Mouse (Mus musculus) midbrain, embryonic 15.5 days (tissue): ENCODE results near the gene Snapin. TPM values are rescaled to one million over a fixed set of nuclear protein-coding genes. Genes with fewer than 3 reads are reported as not detected.
A peak's percentile ranks its signal among the peaks of the same experiment; 100 is the strongest.

ENCODE experiments used
- ATAC-seq: fragments of 200-750 bp; cut with Nextera tagmentation; replicated peaks from 2 replicates; pipeline ENCODE4 v1.8.0; 2017; ENCODE audit warnings: moderate TSS enrichment
- H3K27ac ChIP-seq: fragments of 300-500 bp; sonication (generic); 2 replicates; pipeline ENCODE4 v1.5.1; 2015; ENCODE audit warnings: mild to moderate bottlenecking, inconsistent platforms
- H3K27me3 ChIP-seq: fragments of 300-500 bp; sonication (generic); replicated peaks from 2 replicates; pipeline ENCODE4 v1.6.1; 2015; ENCODE audit warnings: inconsistent platforms
- H3K36me3 ChIP-seq: fragments of 300-500 bp; sonication (generic); replicated peaks from 2 replicates; pipeline ENCODE4 v1.6.1; 2015; ENCODE audit warnings: inconsistent platforms
- H3K4me1 ChIP-seq: fragments of 300-500 bp; sonication (generic); 2 replicates; pipeline ENCODE4 v1.6.1; 2015; ENCODE audit warnings: inconsistent platforms
- H3K4me2 ChIP-seq: fragments of 300-500 bp; sonication (generic); 2 replicates; pipeline ENCODE4 v1.6.1; 2015; ENCODE audit warnings: inconsistent platforms, mild to moderate bottlenecking, moderate library complexity
- H3K4me3 ChIP-seq: fragments of 300-500 bp; sonication (generic); 2 replicates; pipeline ENCODE4 v1.5.1; 2015; ENCODE audit warnings: mild to moderate bottlenecking, inconsistent platforms
- H3K9ac ChIP-seq: fragments of 300-500 bp; sonication (generic); 2 replicates; pipeline ENCODE4 v1.6.1; 2015; ENCODE audit warnings: mild to moderate bottlenecking, inconsistent platforms
- H3K9me3 ChIP-seq: fragments of 300-500 bp; sonication (generic); 2 replicates; pipeline ENCODE4 v1.6.1; 2016; ENCODE audit warnings: inconsistent platforms
- WGBS: fragments of 180-500 bp; shearing (Covaris S2); methylation state at CpG from one replicate; pipeline ENCODE4 v1.1.7; 2015; ENCODE audit warnings: mixed read lengths; 5-methylcytosine and 5-hydroxymethylcytosine counted together
- polyA plus RNA-seq: library from polyadenylated mRNA; unstranded; fragments of >200 nt; fragmentation: Nextera tagmentation; extraction: Ambion mirVana; gene quantifications from 2 replicates; pipeline ENCODE4 v1.2.1, GENCODE M21; 2015

The Snapin gene
- polyA plus RNA-seq, 1 experiment from 2014 or later: 83.4 TPM

GRCm38 (mm10) chr3:90495850-90496525, 5.2 kb upstream of the Snapin start:
- ATAC-seq: no peak
- H3K27ac ChIP-seq: no peak overlapping the region
- no peaks in the 10 kb centered on the region for H3K27me3 ChIP-seq
- no peaks in the 10 kb centered on the region for H3K4me1 ChIP-seq
- no peak overlapping the region for H3K4me3 ChIP-seq
- no peak overlapping the region for H3K9ac ChIP-seq
- H3K4me2 ChIP-seq: no peak overlapping the region
- H3K9me3 ChIP-seq: no peaks in the 10 kb centered on the region
- WGBS: 93% methylated on average over 7 of the region's 7 CpGs
- H3K36me3 ChIP-seq: peaks cover 33% of the 10 kb centered on the region

GRCm38 (mm10) chr3:90493831-90494540, 3.2 kb upstream of the Snapin start:
- Histone ChIP-seq H3K4me2 (no peak overlapping the region), H3K4me3 (no peak overlapping the region), H3K27me3 (no peaks in the 10 kb centered on the region), H3K27ac (no peak overlapping the region), H3K4me1 (peaks cover 7% of the 10 kb centered on the region), H3K9me3 (no peaks in the 10 kb centered on the region), H3K36me3 (peaks cover 22% of the 10 kb centered on the region; the same call in 1 of the 2 replicates), H3K9ac (no peak overlapping the region)
- ATAC-seq: no peak
- 66% methylated on average over 4 of the region's 4 CpGs for WGBS

- WGBS: 44% methylated on average over 2 of the region's 2 CpGs
- no peaks in the 10 kb centered on the region for H3K27me3 ChIP-seq
- no peak overlapping the region for H3K9ac ChIP-seq
- H3K4me3 ChIP-seq: no peak overlapping the region
- peaks cover 7% of the 10 kb centered on the region for H3K4me1 ChIP-seq
- ATAC-seq: peak; percentile 27; the same call in 1 of the 2 replicates
- H3K9me3 ChIP-seq: no peaks in the 10 kb centered on the region
- H3K4me2 ChIP-seq: no peak overlapping the region
- no peak overlapping the region for H3K27ac ChIP-seq
- H3K36me3 ChIP-seq: peaks cover 23% of the 10 kb centered on the region
These were observed 517 bp upstream of the Snapin start for GRCm38 (mm10) chr3:90491350-90491749.

- WGBS: 88% methylated on average over 6 of the region's 6 CpGs
- Histone ChIP-seq H3K4me1 (peaks cover 7% of the 10 kb centered on the region), H3K9ac (no peak overlapping the region), H3K27ac (no peak overlapping the region), H3K27me3 (no peaks in the 10 kb centered on the region), H3K4me3 (no peak overlapping the region), H3K4me2 (no peak overlapping the region), H3K36me3 (peaks cover 41% of the 10 kb centered on the region), H3K9me3 (no peaks in the 10 kb centered on the region)
- no peak for ATAC-seq
These were observed 2.3 kb downstream of the Snapin start for GRCm38 (mm10) chr3:90488576-90488975.

GRCm38 (mm10) chr3:90486998-90487397, 3.8 kb downstream of the Snapin start:
- Histone ChIP-seq H3K27me3 (no peaks in the 10 kb centered on the region), H3K4me1 (peaks cover 7% of the 10 kb centered on the region), H3K27ac (no peak overlapping the region), H3K36me3 (peaks cover 54% of the 10 kb centered on the region), H3K4me3 (no peak overlapping the region), H3K9me3 (no peaks in the 10 kb centered on the region), H3K9ac (no peak overlapping the region), H3K4me2 (no peak overlapping the region)
- WGBS: 83% methylated on average over 5 of the region's 5 CpGs
- no peak for ATAC-seq

- peaks cover 17% of the 10 kb centered on the region; the same call in 1 of the 2 replicates for H3K36me3 ChIP-seq
- H3K9me3 ChIP-seq: no peaks in the 10 kb centered on the region
- H3K4me1 ChIP-seq: peaks cover 14% of the 10 kb centered on the region
- peak; percentile 99 for ATAC-seq
- peak within 1 kb of the TSS; percentile 54 for H3K4me2 ChIP-seq
- peak within 1 kb of the TSS; percentile 94 for H3K27ac ChIP-seq
- no peaks in the 10 kb centered on the region for H3K27me3 ChIP-seq
- under 1% methylated on average over 45 of the region's 45 CpGs for WGBS
- H3K4me3 ChIP-seq: peak within 1 kb of the TSS; percentile 85
- peak within 1 kb of the TSS; percentile 90 for H3K9ac ChIP-seq
These were observed 14.8 kb downstream of the Snapin start, which contains the start of gene Ilf2 for GRCm38 (mm10) chr3:90475831-90476611. Gene Ilf2, plus strand, starts transcription at chr3:90476126.

- peak overlapping the region; percentile 42 for H3K4me2 ChIP-seq
- peak; percentile 53 for ATAC-seq
- no peaks in the 10 kb centered on the region for H3K27me3 ChIP-seq
- peaks cover 14% of the 10 kb centered on the region for H3K4me1 ChIP-seq
- H3K36me3 ChIP-seq: peaks cover 10% of the 10 kb centered on the region; the same call in 1 of the 2 replicates
- H3K9ac ChIP-seq: no peak overlapping the region
- H3K27ac ChIP-seq: no peak overlapping the region
- peak overlapping the region; percentile 32 for H3K4me3 ChIP-seq
- 40% methylated on average over 16 of the region's 16 CpGs for WGBS
- no peaks in the 10 kb centered on the region for H3K9me3 ChIP-seq
These were observed 15.5 kb downstream of the Snapin start for GRCm38 (mm10) chr3:90475151-90475830.

GRCm38 (mm10) chr3:90472213-90472612, 18.6 kb downstream of the Snapin start:
- no peak for ATAC-seq
- 33% methylated on average over 3 of the region's 3 CpGs for WGBS
- Histone ChIP-seq H3K36me3 (no peaks in the 10 kb centered on the region), H3K27ac (no peak overlapping the region), H3K4me3 (no peak overlapping the region), H3K27me3 (no peaks in the 10 kb centered on the region), H3K4me2 (no peak overlapping the region), H3K9me3 (no peaks in the 10 kb centered on the region), H3K4me1 (peaks cover 8% of the 10 kb centered on the region), H3K9ac (no peak overlapping the region)

GRCm38 (mm10) chr3:90467618-90468300, 23.1 kb downstream of the Snapin start:
- Histone ChIP-seq H3K9ac (no peak overlapping the region), H3K36me3 (no peaks in the 10 kb centered on the region), H3K4me1 (peaks cover 15% of the 10 kb centered on the region), H3K9me3 (no peaks in the 10 kb centered on the region), H3K27ac (no peak overlapping the region), H3K27me3 (peaks cover 36% of the 10 kb centered on the region), H3K4me2 (no peak overlapping the region), H3K4me3 (no peak overlapping the region)
- WGBS: 93% methylated on average over 10 of the region's 10 CpGs
- no peak for ATAC-seq

- Histone ChIP-seq H3K4me1 (peaks cover 15% of the 10 kb centered on the region), H3K9ac (peak overlapping the region; percentile 33), H3K36me3 (no peaks in the 10 kb centered on the region), H3K9me3 (no peaks in the 10 kb centered on the region), H3K4me2 (peak overlapping the region; percentile 96), H3K27ac (no peak overlapping the region), H3K27me3 (peaks cover 41% of the 10 kb centered on the region), H3K4me3 (peak overlapping the region; percentile 51)
- ATAC-seq: peak; percentile 50
- WGBS: under 1% methylated on average over 15 of the region's 15 CpGs
These were observed 24.5 kb downstream of the Snapin start for GRCm38 (mm10) chr3:90466311-90466766.

GRCm38 (mm10) chr3:90465686-90466310, 25.0 kb downstream of the Snapin start, which contains the start of gene Npr1:
Gene Npr1, minus strand, starts transcription at chr3:90465866.
- no peaks in the 10 kb centered on the region for H3K9me3 ChIP-seq
- peak within 1 kb of the TSS; percentile 51 for H3K4me3 ChIP-seq
- H3K4me1 ChIP-seq: peaks cover 15% of the 10 kb centered on the region
- H3K36me3 ChIP-seq: no peaks in the 10 kb centered on the region
- H3K27me3 ChIP-seq: peaks cover 41% of the 10 kb centered on the region
- peak within 1 kb of the TSS; percentile 96 for H3K4me2 ChIP-seq
- peak within 1 kb of the TSS; percentile 33 for H3K9ac ChIP-seq
- under 1% methylated on average over 44 of the region's 49 CpGs for WGBS
- peak; percentile 53 for ATAC-seq
- no peak within 1 kb of the TSS for H3K27ac ChIP-seq
